Mouse (Mus musculus): Measurements from ENCODE around the gene Magi1. TPM values are rescaled to one million over a fixed set of nuclear protein-coding genes. Genes with fewer than 3 reads are reported as not detected.

Magi1 gene
- total RNA-seq, 2 experiments from 2014 or later: not detected

- no peak for ATAC-seq (replicated peaks; ENCODE audit: low FRiP score, poor library complexity, severe bottlenecking)
These were observed 67.9 kb downstream of the Magi1 start for GRCm38 (mm10) chr6:94215834-94216233.

- ATAC-seq (replicated peaks; ENCODE audit: low FRiP score, poor library complexity, severe bottlenecking): no peak
These were observed 68.7 kb downstream of the Magi1 start for GRCm38 (mm10) chr6:94214895-94215538.

- no peak for ATAC-seq (replicated peaks; ENCODE audit: low FRiP score, poor library complexity, severe bottlenecking)
These were observed 77.8 kb downstream of the Magi1 start for GRCm38 (mm10) chr6:94205926-94206325.

GRCm38 (mm10) chr6:94203642-94204145 lies 80.0 kb downstream of the Magi1 start:
- no peak for ATAC-seq (replicated peaks; ENCODE audit: low FRiP score, poor library complexity, severe bottlenecking)

- no peak for ATAC-seq (replicated peaks; ENCODE audit: low FRiP score, poor library complexity, severe bottlenecking)
These were observed 81.8 kb downstream of the Magi1 start for GRCm38 (mm10) chr6:94201940-94202339.

GRCm38 (mm10) chr6:94200910-94201309 lies 82.8 kb downstream of the Magi1 start:
- no peak for ATAC-seq (replicated peaks; ENCODE audit: low FRiP score, poor library complexity, severe bottlenecking)

GRCm38 (mm10) chr6:94199696-94200095 lies 84.0 kb downstream of the Magi1 start:
- ATAC-seq (replicated peaks; ENCODE audit: low FRiP score, poor library complexity, severe bottlenecking): no peak

- no peak for ATAC-seq (replicated peaks; ENCODE audit: low FRiP score, poor library complexity, severe bottlenecking)
These were observed 85.9 kb downstream of the Magi1 start for GRCm38 (mm10) chr6:94197831-94198230.

GRCm38 (mm10) chr6:94195303-94195911 lies 88.3 kb downstream of the Magi1 start:
- no peak for ATAC-seq (replicated peaks; ENCODE audit: low FRiP score, poor library complexity, severe bottlenecking)

- ATAC-seq (replicated peaks; ENCODE audit: low FRiP score, poor library complexity, severe bottlenecking): no peak
These were observed 92.9 kb downstream of the Magi1 start for GRCm38 (mm10) chr6:94190830-94191229.

- no peak for ATAC-seq (replicated peaks; ENCODE audit: low FRiP score, poor library complexity, severe bottlenecking)
These were observed 94.3 kb downstream of the Magi1 start for GRCm38 (mm10) chr6:94189379-94189778.

GRCm38 (mm10) chr6:94186628-94187319 lies 96.9 kb downstream of the Magi1 start:
- no peak for ATAC-seq (replicated peaks; ENCODE audit: low FRiP score, poor library complexity, severe bottlenecking)

- ATAC-seq (replicated peaks; ENCODE audit: low FRiP score, poor library complexity, severe bottlenecking): no peak
These were observed 99.4 kb downstream of the Magi1 start for GRCm38 (mm10) chr6:94184268-94184667.

- ATAC-seq (replicated peaks; ENCODE audit: low FRiP score, poor library complexity, severe bottlenecking): no peak
These were observed 100.3 kb downstream of the Magi1 start for GRCm38 (mm10) chr6:94183354-94183851.

- ATAC-seq (replicated peaks; ENCODE audit: low FRiP score, poor library complexity, severe bottlenecking): no peak
These were observed 102.0 kb downstream of the Magi1 start for GRCm38 (mm10) chr6:94181673-94182255.

GRCm38 (mm10) chr6:94180331-94181150 lies 103.2 kb downstream of the Magi1 start:
- ATAC-seq (replicated peaks; ENCODE audit: low FRiP score, poor library complexity, severe bottlenecking): no peak

- ATAC-seq (replicated peaks; ENCODE audit: low FRiP score, poor library complexity, severe bottlenecking): no peak
These were observed 106.2 kb downstream of the Magi1 start for GRCm38 (mm10) chr6:94177559-94177958.

GRCm38 (mm10) chr6:94176705-94177104 lies 107.0 kb downstream of the Magi1 start:
- no peak for ATAC-seq (replicated peaks; ENCODE audit: low FRiP score, poor library complexity, severe bottlenecking)

- no peak for ATAC-seq (replicated peaks; ENCODE audit: low FRiP score, poor library complexity, severe bottlenecking)
These were observed 112.5 kb downstream of the Magi1 start for GRCm38 (mm10) chr6:94171250-94171649.

All from erythroblast, adult 5-6 weeks (primary cell).